Mouse (Mus musculus): ENCODE measurements around the gene Sst.

GRCm38 (mm10) chr16:23912741-23913140 is 22.0 kb upstream of the Sst start:
- TF ChIP-seq EP300 (IDR thresholded peaks at IDR 0.05; ENCODE audit: insufficient read depth, low read depth, low read length), result no peak
- no peak for TF ChIP-seq CTCF (IDR thresholded peaks at IDR 0.05)

Data from heart, adult 2 months (tissue).